ENCODE assay signal across 10 mouse cellular contexts in the genomic region with DNA sequence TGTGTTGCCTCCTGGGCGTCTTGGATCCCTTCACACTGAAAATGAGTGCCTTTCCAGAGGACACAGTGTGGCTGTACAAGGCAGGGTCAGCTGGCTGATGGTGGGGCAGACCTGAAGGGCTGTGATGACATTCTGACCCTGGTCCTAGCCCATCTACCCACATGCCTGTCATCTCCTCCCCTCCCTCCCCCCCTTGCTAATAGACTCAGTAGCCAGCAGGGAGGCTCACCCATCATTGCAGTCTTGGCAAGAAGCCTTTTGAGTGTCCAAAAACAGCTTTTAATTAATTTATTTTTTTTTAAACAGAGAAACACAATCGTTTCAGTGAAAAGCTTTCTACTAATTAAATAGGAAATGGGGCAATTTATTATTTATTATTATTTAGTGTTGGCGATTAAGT.
DNase-seq lines count a peak whose midpoint lies in the region; ATAC-seq lines count a peak whose summit lies in the region.
"Had no signal": no experiment of that assay in that cellular context is flagged by ENCODE, and none has a peak within 500 bp of the region (broad histone marks: within the 10 kb centered on the region; RNA-seq: fewer than 3 reads in every experiment).

No protein-coding gene starts in this region.

- H3K4me1 ChIP-seq in kidney, embryonic 16.5 days (ENCODE audit: insufficient read depth, low read length): peaks cover 6% of the 10 kb centered on the region
- peaks cover 14% of the 10 kb centered on the region; the same call in 1 of the 2 replicates for H3K4me1 ChIP-seq in forebrain, embryonic 11.5 days (replicated peaks; ENCODE audit: control insufficient read depth, insufficient read depth, low read length)
- H3K4me1 ChIP-seq in forebrain, embryonic 16.5 days (replicated peaks; ENCODE audit: control insufficient read depth, insufficient read depth, low read length): peaks cover 29% of the 10 kb centered on the region
- peaks cover 18% of the 10 kb centered on the region for H3K4me1 ChIP-seq in midbrain, embryonic 14.5 days (ENCODE audit: control insufficient read depth, insufficient read depth, low read length)

- no peak overlapping the region for H3K9ac ChIP-seq in kidney, embryonic 16.5 days (replicated peaks; ENCODE audit: low read length)
- no peak overlapping the region for H3K9ac ChIP-seq in forebrain, embryonic 11.5 days (ENCODE audit: low read length)
- no peak overlapping the region for H3K9ac ChIP-seq in forebrain, embryonic 16.5 days (replicated peaks; ENCODE audit: low read depth, low read length)
- H3K9ac ChIP-seq in midbrain, embryonic 14.5 days (replicated peaks; ENCODE audit: low read length): no peak overlapping the region

- intact Hi-C loops in left cerebral cortex, postnatal 10 days (cut with DNase I): no loop called here

- no peak for DNase-seq in kidney, adult 9 months
- DNase-seq in forebrain, embryonic 11.5 days (ENCODE audit: low spot score): no peak
- DNase-seq in midbrain, embryonic 14.5 days: no peak
- DNase-seq in left cerebral cortex, postnatal 10 days (ENCODE audit: extremely low spot score in 1 of 2, low spot score in 2 of 2): no peak
- DNase-seq in right cerebral cortex, postnatal 10 days (ENCODE audit: low spot score in 2 of 2): no peak
- DNase-seq: gastrocnemius, adult 2 months; kidney, adult 8-10 months; lung, adult 2 months had no signal

- H3K4me2 ChIP-seq in kidney, embryonic 16.5 days (replicated peaks; ENCODE audit: low read depth, low read length): peak overlapping the region; percentile 45; the same call in 1 of the 2 replicates
- no peak overlapping the region; the same call in 1 of the 2 replicates for H3K4me2 ChIP-seq in forebrain, embryonic 11.5 days (ENCODE audit: low read depth, low read length, severe bottlenecking)
- H3K4me2 ChIP-seq in forebrain, embryonic 16.5 days (ENCODE audit: low read length): peak overlapping the region; percentile 47
- H3K4me2 ChIP-seq in midbrain, embryonic 14.5 days (ENCODE audit: low read length): peak overlapping the region; percentile 44

- no peaks in the 10 kb centered on the region for H3K36me3 ChIP-seq in kidney, embryonic 16.5 days (ENCODE audit: insufficient read depth, low read length)
- no peaks in the 10 kb centered on the region for H3K36me3 ChIP-seq in forebrain, embryonic 11.5 days (ENCODE audit: control insufficient read depth, insufficient read depth, low read length)
- H3K36me3 ChIP-seq in forebrain, embryonic 16.5 days (ENCODE audit: control insufficient read depth, insufficient read depth): no peaks in the 10 kb centered on the region
- H3K36me3 ChIP-seq in midbrain, embryonic 14.5 days (ENCODE audit: control insufficient read depth, insufficient read depth, low read length): no peaks in the 10 kb centered on the region

- no peak overlapping the region for H3K4me3 ChIP-seq in kidney, embryonic 16.5 days (ENCODE audit: low read length)
- H3K4me3 ChIP-seq in forebrain, embryonic 11.5 days (ENCODE audit: low read depth, low read length): no peak overlapping the region
- no peak overlapping the region; the same call in 1 of the 2 replicates for H3K4me3 ChIP-seq in forebrain, embryonic 16.5 days (replicated peaks; ENCODE audit: low read length)
- no peak overlapping the region for H3K4me3 ChIP-seq in midbrain, embryonic 14.5 days (replicated peaks; ENCODE audit: low read depth, low read length)
- H3K4me3 ChIP-seq: gastrocnemius, adult 2 months had no signal

- no peak for ATAC-seq in kidney, embryonic 16.5 days (ENCODE audit: low FRiP score, low TSS enrichment)
- no peak for ATAC-seq in forebrain, embryonic 11.5 days (replicated peaks; ENCODE audit: low FRiP score)
- peak; percentile 29; the same call in 1 of the 2 replicates for ATAC-seq in forebrain, embryonic 16.5 days
- ATAC-seq in midbrain, embryonic 14.5 days (ENCODE audit: low FRiP score, low TSS enrichment): peak; percentile 41; the same call in 1 of the 2 replicates

- no peak overlapping the region for H3K27ac ChIP-seq in kidney, embryonic 16.5 days (ENCODE audit: low read length)
- H3K27ac ChIP-seq in forebrain, embryonic 11.5 days (ENCODE audit: low read depth, low read length): peak overlapping the region; percentile 57; the same call in 1 of the 2 replicates
- peak overlapping the region; percentile 94 for H3K27ac ChIP-seq in forebrain, embryonic 16.5 days (ENCODE audit: low read length)
- peak overlapping the region; percentile 79 for H3K27ac ChIP-seq in midbrain, embryonic 14.5 days (replicated peaks; ENCODE audit: low read depth, low read length)
- H3K27ac ChIP-seq: gastrocnemius, adult 2 months had no signal

- 45% methylated on average over 3 of the region's 3 CpGs for WGBS in kidney, embryonic 16.5 days
- WGBS in forebrain, embryonic 11.5 days: 72% methylated on average over 3 of the region's 3 CpGs
- WGBS in forebrain, embryonic 16.5 days: 27% methylated on average over 3 of the region's 3 CpGs
- 64% methylated on average over 3 of the region's 3 CpGs for WGBS in midbrain, embryonic 14.5 days

- no peaks in the 10 kb centered on the region for H3K27me3 ChIP-seq in kidney, embryonic 16.5 days (ENCODE audit: insufficient read depth, low read length)
- H3K27me3 ChIP-seq in forebrain, embryonic 11.5 days (ENCODE audit: control insufficient read depth, insufficient read depth, low read length): no peaks in the 10 kb centered on the region
- H3K27me3 ChIP-seq in forebrain, embryonic 16.5 days (replicated peaks; ENCODE audit: control insufficient read depth, insufficient read depth, low read length): no peaks in the 10 kb centered on the region
- no peaks in the 10 kb centered on the region for H3K27me3 ChIP-seq in midbrain, embryonic 14.5 days (ENCODE audit: control insufficient read depth, insufficient read depth, low read length)

- no peaks in the 10 kb centered on the region for H3K9me3 ChIP-seq in kidney, embryonic 16.5 days (ENCODE audit: low read length)
- no peaks in the 10 kb centered on the region for H3K9me3 ChIP-seq in forebrain, embryonic 11.5 days (ENCODE audit: control insufficient read depth, low read length)
- no peaks in the 10 kb centered on the region for H3K9me3 ChIP-seq in forebrain, embryonic 16.5 days (ENCODE audit: control insufficient read depth, low read length)
- H3K9me3 ChIP-seq in midbrain, embryonic 14.5 days (ENCODE audit: control insufficient read depth, low read length): no peaks in the 10 kb centered on the region

Comparison
In these comparisons a context has a peak if more than half of its experiments do, and no peak if none do; other contexts are left out.
1. ATAC-seq: peak in forebrain, embryonic 16.5 days (single experiment) and midbrain, embryonic 14.5 days (single experiment); none in kidney, embryonic 16.5 days (single experiment) and forebrain, embryonic 11.5 days (single experiment).